Mouse (Mus musculus) kidney, postnatal 36 days (tissue): Measurements from ENCODE around the gene Ung.
A peak's percentile ranks its signal among the peaks of the same experiment; 100 is the strongest.

Experiments used
- DNase-seq, 2 experiments: peaks; one replicate each; pipeline ENCODE4 v3.0.0; 2021 to 2022; ENCODE audit warnings: mixed read lengths in 2 of 2

The Ung gene

GRCm38 (mm10) chr5:114173458-114173857, 43.3 kb downstream of the Ung start:
- no peak for DNase-seq

GRCm38 (mm10) chr5:114173877-114174581, 43.8 kb downstream of the Ung start:
- DNase-seq = no peak

GRCm38 (mm10) chr5:114174639-114175038, 44.5 kb downstream of the Ung start:
- peak; percentile 32 to 77 for DNase-seq

- peak; percentile 98 for DNase-seq
These were observed 45.5 kb downstream of the Ung start for GRCm38 (mm10) chr5:114175596-114176171.

GRCm38 (mm10) chr5:114176548-114177400, 46.6 kb downstream of the Ung start:
- DNase-seq = no peak

GRCm38 (mm10) chr5:114177966-114178719, 48.0 kb downstream of the Ung start:
- no peak for DNase-seq

GRCm38 (mm10) chr5:114179541-114179940, 49.4 kb downstream of the Ung start:
- DNase-seq = peak; percentile 55 to 64

- no peak for DNase-seq
These were observed 53.3 kb downstream of the Ung start for GRCm38 (mm10) chr5:114183493-114183892.

GRCm38 (mm10) chr5:114187108-114187507, 56.9 kb downstream of the Ung start:
- no peak for DNase-seq
